ENCODE assay signal across 23 mouse cellular contexts in genomic region chr2:35993481-35993880, GRCm38 (mm10). TPM values are rescaled to one million over a fixed set of nuclear protein-coding genes. Genes with fewer than 3 reads are reported as not detected.
DNase-seq lines count a peak whose midpoint lies in the region; ATAC-seq and TF ChIP-seq lines count a peak whose summit lies in the region.
"Had no signal": no experiment of that assay in that cellular context is flagged by ENCODE, and none has a peak within 500 bp of the region (broad histone marks: within the 10 kb centered on the region; RNA-seq: fewer than 3 reads in every experiment).

No protein-coding gene starts in this region.

- no peak for TF ChIP-seq CTCF in heart, adult 2 months (IDR thresholded peaks at IDR 0.05)
- TF ChIP-seq CTCF in MEL (IDR thresholded peaks at IDR 0.05 in 2 of 3, conservative IDR thresholded peaks at IDR 0.05 in 1 of 3; ENCODE audit: control insufficient read depth in 1 of 3, insufficient read depth in 1 of 3, low read depth in 2 of 3, low read length in 3 of 3, poor library complexity in 1 of 3, severe bottlenecking in 1 of 3): no peak

- no peak for TF ChIP-seq POLR2A in heart, adult 2 months (IDR thresholded peaks at IDR 0.05; ENCODE audit: insufficient read depth, low read depth, low read length)
- no peak for TF ChIP-seq POLR2A in MEL (IDR thresholded peaks at IDR 0.05; ENCODE audit: control insufficient read depth in 1 of 2, insufficient read depth in 1 of 2, low read depth in 1 of 2, low read length in 2 of 2, poor library complexity in 1 of 2)

- no peaks in the 10 kb centered on the region for H3K36me3 ChIP-seq in heart, adult 2 months (ENCODE audit: control insufficient read depth, insufficient read depth, low read length)
- no peaks in the 10 kb centered on the region for H3K36me3 ChIP-seq in heart, embryonic 16.5 days (ENCODE audit: control insufficient read depth, insufficient read depth)
- no peaks in the 10 kb centered on the region for H3K36me3 ChIP-seq in heart, embryonic 11.5 days (ENCODE audit: control insufficient read depth, insufficient read depth, low read length)
- H3K36me3 ChIP-seq in MEL (ENCODE audit: control insufficient read depth in 1 of 2, insufficient read depth in 2 of 2, low read length in 2 of 2): peaks cover 0 to 9% of the 10 kb centered on the region in 2 experiments; a peak in 2 of 4 replicates
- no peaks in the 10 kb centered on the region for H3K36me3 ChIP-seq in forebrain, embryonic 14.5 days (ENCODE audit: control insufficient read depth, insufficient read depth, low read length)
- H3K36me3 ChIP-seq: embryonic facial prominence, embryonic 10.5 days; embryonic facial prominence, embryonic 12.5 days; G1E had no signal

- no peak for ATAC-seq in heart, embryonic 16.5 days (replicated peaks; ENCODE audit: extremely low read depth, insufficient read depth, low FRiP score)
- ATAC-seq in heart, embryonic 11.5 days (replicated peaks; ENCODE audit: insufficient number of reproducible peaks, low FRiP score, low TSS enrichment): no peak
- ATAC-seq in forebrain, embryonic 14.5 days: no peak
- ATAC-seq: CD4-positive, CD25-positive, alpha-beta regulatory T cell, adult 4 months; forebrain, embryonic 13.5 days; forebrain, embryonic 16.5 days had no signal

- no peaks in the 10 kb centered on the region for H3K27me3 ChIP-seq in heart, adult 2 months (ENCODE audit: control insufficient read depth, insufficient read depth, low read length)
- H3K27me3 ChIP-seq in heart, embryonic 16.5 days (ENCODE audit: control insufficient read depth, insufficient read depth, low read length): no peaks in the 10 kb centered on the region
- H3K27me3 ChIP-seq in heart, embryonic 11.5 days (ENCODE audit: control insufficient read depth, insufficient read depth, low read length): peaks cover 11% of the 10 kb centered on the region
- H3K27me3 ChIP-seq in MEL (ENCODE audit: control insufficient read depth in 1 of 2, insufficient read depth in 2 of 2, low read length in 2 of 2): peaks cover 0 to 3% of the 10 kb centered on the region in 2 experiments; a peak in 2 of 4 replicates
- no peaks in the 10 kb centered on the region for H3K27me3 ChIP-seq in forebrain, embryonic 14.5 days (replicated peaks; ENCODE audit: control insufficient read depth, insufficient read depth, low read length)
- H3K27me3 ChIP-seq: embryonic facial prominence, embryonic 12.5 days; forebrain, embryonic 13.5 days had no signal

- peak overlapping the region; percentile 33 for H3K27ac ChIP-seq in heart, adult 2 months
- H3K27ac ChIP-seq in heart, embryonic 16.5 days (ENCODE audit: low read length): peak overlapping the region; percentile 91
- H3K27ac ChIP-seq in heart, embryonic 11.5 days (ENCODE audit: low read depth, low read length): no peak overlapping the region
- H3K27ac ChIP-seq in MEL (ENCODE audit: control insufficient read depth, low read depth, low read length): peak overlapping the region; percentile 30; the same call in 1 of the 2 replicates
- no peak overlapping the region for H3K27ac ChIP-seq in forebrain, embryonic 14.5 days (ENCODE audit: low read depth, low read length)
- H3K27ac ChIP-seq: embryonic facial prominence, embryonic 10.5 days; embryonic facial prominence, embryonic 12.5 days; forebrain, embryonic 13.5 days had no signal

- no peak overlapping the region for H3K4me3 ChIP-seq in heart, adult 2 months
- H3K4me3 ChIP-seq in heart, embryonic 16.5 days (ENCODE audit: low read length): no peak overlapping the region
- no peak overlapping the region for H3K4me3 ChIP-seq in heart, embryonic 11.5 days (ENCODE audit: low read depth, low read length)
- 0 out of 4 replicates have a peak overlapping the region, but pooled peaks of 1 of the 2 experiments have one; percentile 9 for H3K4me3 ChIP-seq in MEL (ENCODE audit: control insufficient read depth in 1 of 2, insufficient read depth in 1 of 2, low read depth in 2 of 2, low read length in 2 of 2)
- no peak overlapping the region for H3K4me3 ChIP-seq in forebrain, embryonic 14.5 days (ENCODE audit: low read depth, low read length)
- H3K4me3 ChIP-seq: embryonic facial prominence, embryonic 10.5 days; embryonic facial prominence, embryonic 12.5 days; forebrain, embryonic 13.5 days had no signal

- DNase-seq in heart, adult 2 months: no peak
- no peak for DNase-seq in heart, postnatal 25 days (ENCODE audit: low spot score)
- peak; percentile 78 for DNase-seq in MEL (ENCODE audit: low read depth, low spot score)
- no peak for DNase-seq in forebrain, embryonic 14.5 days (ENCODE audit: low spot score)
- DNase-seq: adrenal gland, adult 2 months; adrenal gland, postnatal 10 days; adrenal gland, postnatal 25 days; B cell, adult 2 months; cerebellum, adult 11 months; cerebellum, adult 18-20 months; cerebellum, adult 8-10 months; cerebellum, adult 9-11 months; cerebellum, postnatal 14 days; cerebellum, postnatal 36 days had no signal

- no peaks in the 10 kb centered on the region for H3K79me2 ChIP-seq in heart, adult 2 months (replicated peaks; ENCODE audit: control insufficient read depth, insufficient read depth, low read length)
- H3K79me2 ChIP-seq in MEL (ENCODE audit: control insufficient read depth, insufficient read depth, low read length, poor library complexity): no peaks in the 10 kb centered on the region

- TF ChIP-seq RAD21 in MEL (IDR thresholded peaks at IDR 0.05; ENCODE audit: low read depth, low read length): no peak

- H3K9ac ChIP-seq in heart, adult 2 months (ENCODE audit: low read depth, low read length): no peak overlapping the region
- no peak overlapping the region for H3K9ac ChIP-seq in heart, embryonic 16.5 days (ENCODE audit: low read length)
- H3K9ac ChIP-seq in heart, embryonic 11.5 days (ENCODE audit: low read depth, low read length): no peak overlapping the region
- no peak overlapping the region for H3K9ac ChIP-seq in MEL (ENCODE audit: control insufficient read depth, low read depth, low read length, poor library complexity, severe bottlenecking)
- H3K9ac ChIP-seq in forebrain, embryonic 14.5 days (ENCODE audit: low read length): no peak overlapping the region
- H3K9ac ChIP-seq: embryonic facial prominence, embryonic 12.5 days; forebrain, embryonic 13.5 days had no signal

- WGBS in heart, adult 2 months: 84% methylated on average over 2 of the region's 2 CpGs
- 88% methylated on average over 2 of the region's 2 CpGs for WGBS in heart, embryonic 16.5 days
- 75% methylated on average over 2 of the region's 2 CpGs for WGBS in heart, embryonic 11.5 days (ENCODE audit: insufficient replicate concordance)
- WGBS in forebrain, embryonic 14.5 days: 85% methylated on average over 2 of the region's 2 CpGs

- no peak for TF ChIP-seq EP300 in heart, adult 2 months (IDR thresholded peaks at IDR 0.05; ENCODE audit: insufficient read depth, low read depth, low read length)
- peak in 1 of 2 experiments; percentile 55; a peak in 1 of 4 replicates for TF ChIP-seq EP300 in MEL (IDR thresholded peaks at IDR 0.05; ENCODE audit: low read depth in 1 of 2, low read length in 2 of 2)

- H3K4me1 ChIP-seq in heart, adult 2 months (ENCODE audit: control insufficient read depth, insufficient read depth, low read length): peaks cover 11% of the 10 kb centered on the region
- peaks cover 28% of the 10 kb centered on the region for H3K4me1 ChIP-seq in heart, embryonic 16.5 days (ENCODE audit: control insufficient read depth, insufficient read depth, low read length)
- no peaks in the 10 kb centered on the region for H3K4me1 ChIP-seq in heart, embryonic 11.5 days (ENCODE audit: control insufficient read depth, insufficient read depth, low read length)
- peaks cover 5 to 18% of the 10 kb centered on the region in 2 experiments; a peak in 3 of 4 replicates for H3K4me1 ChIP-seq in MEL (ENCODE audit: control insufficient read depth in 1 of 2, insufficient read depth in 2 of 2, low read length in 2 of 2)
- H3K4me1 ChIP-seq in forebrain, embryonic 14.5 days (ENCODE audit: control insufficient read depth, insufficient read depth, low read length): no peaks in the 10 kb centered on the region
- H3K4me1 ChIP-seq: embryonic facial prominence, embryonic 10.5 days; embryonic facial prominence, embryonic 12.5 days; forebrain, embryonic 13.5 days had no signal

- no peak overlapping the region for H3K4me2 ChIP-seq in heart, embryonic 16.5 days (ENCODE audit: low read depth, low read length)
- H3K4me2 ChIP-seq in heart, embryonic 11.5 days: no peak overlapping the region
- H3K4me2 ChIP-seq in forebrain, embryonic 14.5 days (ENCODE audit: low read length): no peak overlapping the region
- H3K4me2 ChIP-seq: embryonic facial prominence, embryonic 12.5 days; forebrain, embryonic 13.5 days had no signal

- no peaks in the 10 kb centered on the region for H3K9me3 ChIP-seq in heart, embryonic 16.5 days (replicated peaks; ENCODE audit: control insufficient read depth, low read length)
- H3K9me3 ChIP-seq in heart, embryonic 11.5 days (replicated peaks; ENCODE audit: control insufficient read depth, low read length): no peaks in the 10 kb centered on the region
- H3K9me3 ChIP-seq in MEL (replicated peaks; ENCODE audit: insufficient read depth, low read length): no peaks in the 10 kb centered on the region
- no peaks in the 10 kb centered on the region for H3K9me3 ChIP-seq in forebrain, embryonic 14.5 days (replicated peaks; ENCODE audit: control insufficient read depth, low read length)
- H3K9me3 ChIP-seq: embryonic facial prominence, embryonic 10.5 days; embryonic facial prominence, embryonic 12.5 days; forebrain, embryonic 13.5 days; G1E had no signal

- intact Hi-C loops in heart, adult 2 months (cut with DNase I): no loop called here
- intact Hi-C loops in heart, postnatal 25 days (cut with DNase I): no loop called here

RNA-seq across cellular contexts. Expression of gene Ttll11, which starts 13.8 kb away (rescaled TPM):
- 1 to 10 TPM; 1.5 to 2.2 TPM for total RNA-seq in heart, adult 2 months (2021)
- polyA plus RNA-seq in heart, adult 2 months (2012; rRNA removed): 1.2 and 2.8 TPM in 2 replicates
- total RNA-seq in heart, postnatal 25 days (2021): 1 to 10 TPM; 1.1 to 1.2 TPM
- polyA plus RNA-seq in heart, embryonic 16.5 days (2015; fragmentation: Nextera tagmentation; extraction: Ambion mirVana): 0.80 and 0.94 TPM in 2 replicates
- polyA plus RNA-seq in heart, embryonic 11.5 days (2014; fragmentation: Nextera tagmentation; extraction: Ambion mirVana): 0.34 and 0.79 TPM in 2 replicates
- total RNA-seq in MEL (2012; rRNA removed): 1.2 TPM in 2 replicates
- polyA plus RNA-seq in MEL (2012; ENCODE audit: insufficient read depth in 1 of 2, insufficient read length in 2 of 2, low read depth in 1 of 2, low replicate concordance in 2 of 2, missing spikeins in 1 of 2): 1 to 10 TPM in 1 of 2 experiments, not detected in 1; 2.5 TPM
- 2.4 and 3.1 TPM in 2 replicates for polyA plus RNA-seq in forebrain, embryonic 14.5 days (2014; fragmentation: Nextera tagmentation; extraction: Ambion mirVana)
- polyA plus RNA-seq: CD4-positive, CD25-positive, alpha-beta regulatory T cell, adult 4 months had no signal

RNA-seq across cellular contexts. Expression of gene Ndufa8, which starts 55.7 kb away (rescaled TPM):
- total RNA-seq in heart, adult 2 months (2021): 100 to 1,000 TPM; 605 to 690 TPM
- polyA plus RNA-seq in heart, adult 2 months (2012; rRNA removed): 406 and 431 TPM in 2 replicates
- 100 to 1,000 TPM; 676 to 685 TPM for total RNA-seq in heart, postnatal 25 days (2021)
- polyA plus RNA-seq in heart, embryonic 16.5 days (2015; fragmentation: Nextera tagmentation; extraction: Ambion mirVana): 553 and 578 TPM in 2 replicates
- 367 and 380 TPM in 2 replicates for polyA plus RNA-seq in heart, embryonic 11.5 days (2014; fragmentation: Nextera tagmentation; extraction: Ambion mirVana)
- total RNA-seq in MEL (2012; rRNA removed): 167 and 186 TPM in 2 replicates
- 100 to 1,000 TPM in 1 of 2 experiments, not detected in 1; 357 TPM for polyA plus RNA-seq in MEL (2012; ENCODE audit: insufficient read depth in 1 of 2, insufficient read length in 2 of 2, low read depth in 1 of 2, low replicate concordance in 2 of 2, missing spikeins in 1 of 2)
- polyA plus RNA-seq in forebrain, embryonic 14.5 days (2014; fragmentation: Nextera tagmentation; extraction: Ambion mirVana): 283 and 287 TPM in 2 replicates

RNA-seq across cellular contexts. Expression of gene Morn5, which starts 55.8 kb away (rescaled TPM):
- total RNA-seq in heart, adult 2 months (2021): not detected
- polyA plus RNA-seq in heart, adult 2 months (2012; rRNA removed): 0.61 and 0.73 TPM in 2 replicates
- not detected for total RNA-seq in heart, postnatal 25 days (2021)
- polyA plus RNA-seq in heart, embryonic 16.5 days (2015; fragmentation: Nextera tagmentation; extraction: Ambion mirVana): 0.42 and 0.87 TPM in 2 replicates
- polyA plus RNA-seq in heart, embryonic 11.5 days (2014; fragmentation: Nextera tagmentation; extraction: Ambion mirVana): 0.23 TPM in 1 of 2 replicates, not detected in the other
- total RNA-seq in MEL (2012; rRNA removed): 0.81 and 0.98 TPM in 2 replicates
- polyA plus RNA-seq in MEL (2012; ENCODE audit: insufficient read depth in 1 of 2, insufficient read length in 2 of 2, low read depth in 1 of 2, low replicate concordance in 2 of 2, missing spikeins in 1 of 2): 1 to 10 TPM in 1 of 2 experiments, not detected in 1; 1.3 TPM
- polyA plus RNA-seq in forebrain, embryonic 14.5 days (2014; fragmentation: Nextera tagmentation; extraction: Ambion mirVana): 2.6 and 3.4 TPM in 2 replicates
- total RNA-seq: adrenal gland, adult 2 months; adrenal gland, postnatal 10 days; adrenal gland, postnatal 25 days; adrenal gland, postnatal 4 days had no signal
- polyA plus RNA-seq: adrenal gland, adult 2 months; CD4-positive, CD25-positive, alpha-beta regulatory T cell, adult 4 months; G1E had no signal

Comparison
In these comparisons a context has a peak if more than half of its experiments do, and no peak if none do; other contexts are left out.
1. H3K27ac ChIP-seq: peak in heart, adult 2 months (single experiment), heart, embryonic 16.5 days (single experiment) and MEL (single experiment); none in heart, embryonic 11.5 days (single experiment) and forebrain, embryonic 14.5 days (single experiment).